Mouse (Mus musculus): ENCODE results near the gene BC051142. TPM values are rescaled to one million over a fixed set of nuclear protein-coding genes. Genes with fewer than 3 reads are reported as not detected.
"Not testable (repeated sequence)": the region's sequence is repeated elsewhere in the genome, so short reads cannot be mapped to it uniquely, and the experiment has no call there.

Gene BC051142
- polyA plus RNA-seq, 1 experiment from 2014 or later = 0.94 TPM

DNA sequence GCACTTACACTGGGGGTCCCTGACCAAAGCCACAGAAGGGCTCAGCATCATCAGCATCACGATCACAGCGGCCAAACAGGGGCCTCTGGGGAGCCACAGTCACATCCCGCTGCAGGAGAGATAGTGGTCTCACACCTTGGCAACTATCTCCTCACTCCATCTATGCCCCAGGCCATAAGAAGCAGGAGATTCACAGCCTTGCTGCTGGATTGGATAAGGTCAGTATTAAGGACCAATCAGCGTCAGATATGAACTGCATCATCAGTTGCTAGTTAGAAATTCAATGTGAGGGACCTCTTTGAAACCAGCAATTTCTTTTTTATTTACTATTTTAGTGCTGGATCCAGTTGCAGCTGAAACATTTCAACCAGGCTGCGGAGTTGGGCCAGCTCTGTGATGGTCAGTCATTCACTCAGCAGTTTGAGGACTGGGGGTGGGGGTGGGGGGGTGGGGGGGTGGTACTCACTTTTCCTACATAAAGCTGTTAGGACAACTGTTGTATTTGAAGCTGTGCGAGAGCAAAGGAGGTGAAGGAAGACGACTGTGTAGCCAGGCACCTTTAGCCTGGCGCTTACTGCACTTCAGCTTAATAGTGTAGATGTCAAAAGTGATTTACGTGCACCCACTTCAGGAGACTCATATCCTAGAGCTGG, 436 bp upstream of the BC051142 start:
- peak; percentile 85 for DNase-seq (ENCODE audit: low spot score)

DNA sequence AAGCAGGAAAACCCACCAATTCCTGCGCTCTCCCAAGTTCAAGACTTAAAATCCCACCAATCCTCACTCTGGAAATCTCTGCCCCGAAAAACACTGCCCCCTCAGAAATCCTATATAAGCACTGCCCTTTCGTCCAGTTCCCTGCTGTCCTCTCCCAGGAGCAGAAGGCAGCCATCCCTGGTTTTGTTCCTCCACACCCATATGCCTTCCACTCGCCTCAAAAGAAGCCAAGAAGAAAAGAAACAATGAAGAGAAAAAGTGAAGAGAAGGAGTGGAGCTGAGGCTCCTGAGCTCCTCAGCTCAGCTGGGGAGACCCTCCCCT, 735 bp downstream of the BC051142 start:
- no peak for DNase-seq (ENCODE audit: low spot score)

DNA sequence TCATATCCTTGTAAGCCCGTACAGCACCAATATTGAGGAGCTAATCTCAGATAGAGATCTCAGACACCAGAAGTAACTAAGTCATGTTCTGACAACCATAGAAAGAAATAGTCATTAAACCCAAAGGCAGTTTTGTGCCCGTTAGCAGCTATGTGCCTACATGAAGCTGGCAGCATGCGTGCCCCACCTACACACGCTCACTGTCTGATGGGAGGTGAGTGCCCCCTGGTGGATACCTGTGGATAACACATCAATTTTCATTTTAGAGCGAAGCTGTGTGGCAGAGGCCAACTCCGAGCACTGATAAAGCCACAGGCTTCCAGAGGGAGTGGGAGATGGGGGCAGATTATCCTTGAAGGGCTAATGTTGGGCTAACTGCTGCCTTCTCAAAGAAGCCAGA, 12.5 kb downstream of the BC051142 start:
- peak; percentile 74 for DNase-seq (ENCODE audit: low spot score)

DNA sequence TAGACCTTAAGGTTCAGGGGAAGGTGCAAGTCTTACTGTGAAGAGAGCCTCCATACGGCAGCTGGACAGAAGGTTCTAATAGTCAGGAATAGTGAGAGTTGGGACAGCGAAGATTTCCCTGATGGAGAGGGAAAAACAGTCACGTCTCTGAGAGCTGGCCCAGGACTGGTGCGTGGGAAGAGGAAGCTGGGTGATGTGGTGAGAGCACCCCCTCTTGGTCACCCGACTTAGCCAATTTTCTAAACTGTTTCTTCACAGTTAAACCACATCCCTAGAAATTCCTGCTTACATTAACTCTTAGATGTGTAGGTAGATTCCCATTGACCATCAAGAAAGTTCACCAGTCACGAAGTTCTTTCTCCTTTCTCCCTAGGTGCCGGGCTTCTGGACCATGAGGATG, 21.4 kb downstream of the BC051142 start:
- DNase-seq (ENCODE audit: low spot score) = no peak

DNA sequence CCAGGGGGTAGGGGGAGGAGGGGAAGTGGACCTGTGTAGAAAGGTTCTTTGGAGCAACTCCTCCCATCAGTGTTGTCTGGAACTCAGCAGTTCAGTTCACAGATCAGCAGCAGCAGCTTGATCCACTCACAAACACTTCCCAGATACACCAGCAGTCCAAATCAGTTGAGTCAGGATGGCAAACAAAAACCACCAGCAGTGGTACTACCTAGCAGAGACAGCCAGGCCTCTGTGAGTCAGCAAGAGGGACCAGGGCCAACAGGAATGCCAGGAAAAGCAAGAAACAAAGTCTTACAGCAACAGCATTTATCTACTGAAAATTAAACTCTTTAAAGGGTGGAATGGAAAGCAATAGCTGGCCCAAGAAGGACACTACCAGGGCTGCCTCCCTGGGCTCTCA, 29.0 kb downstream of the BC051142 start:
- DNase-seq (ENCODE audit: low spot score) = no peak

DNA sequence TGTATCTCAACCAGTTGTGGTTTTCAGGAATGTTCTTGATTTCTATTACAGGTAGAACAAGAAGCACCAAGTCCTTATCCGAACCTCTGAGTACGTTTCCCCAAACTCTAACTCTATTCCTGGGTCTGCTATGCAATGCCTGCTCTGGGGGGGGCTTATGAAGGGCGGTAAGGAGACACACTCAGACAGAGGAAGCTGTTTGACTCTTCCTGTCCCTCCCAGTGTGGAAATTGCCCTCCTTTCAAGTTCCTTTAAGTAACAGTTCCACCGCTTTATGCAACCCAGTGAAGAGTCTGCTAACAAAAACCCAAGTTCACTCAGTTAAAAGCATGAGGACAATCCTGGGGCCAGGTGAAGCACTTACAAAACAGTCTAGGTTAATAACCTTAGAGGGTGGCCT, 38.5 kb downstream of the BC051142 start:
- no peak for DNase-seq (ENCODE audit: low spot score)

DNA sequence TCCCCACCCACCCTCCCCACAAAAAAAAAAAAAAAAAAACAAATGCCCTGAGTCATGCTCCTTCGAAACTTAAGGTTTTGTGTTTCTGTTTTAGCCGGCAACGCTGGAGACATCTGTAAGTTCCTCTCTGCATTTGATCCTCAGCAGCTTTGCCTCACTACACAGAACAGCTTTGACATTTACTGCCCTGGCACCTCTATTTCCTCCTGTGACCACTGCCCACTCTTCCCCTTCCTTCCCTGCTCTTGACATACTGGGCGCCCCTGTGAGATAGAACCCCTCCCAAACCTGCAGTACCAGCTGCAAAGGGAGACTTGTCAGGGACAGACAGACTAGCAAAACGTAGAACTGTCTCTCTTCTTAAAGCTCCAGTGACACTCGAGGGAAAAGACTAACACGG, 39.0 kb downstream of the BC051142 start:
- DNase-seq (ENCODE audit: low spot score) = no peak

DNA sequence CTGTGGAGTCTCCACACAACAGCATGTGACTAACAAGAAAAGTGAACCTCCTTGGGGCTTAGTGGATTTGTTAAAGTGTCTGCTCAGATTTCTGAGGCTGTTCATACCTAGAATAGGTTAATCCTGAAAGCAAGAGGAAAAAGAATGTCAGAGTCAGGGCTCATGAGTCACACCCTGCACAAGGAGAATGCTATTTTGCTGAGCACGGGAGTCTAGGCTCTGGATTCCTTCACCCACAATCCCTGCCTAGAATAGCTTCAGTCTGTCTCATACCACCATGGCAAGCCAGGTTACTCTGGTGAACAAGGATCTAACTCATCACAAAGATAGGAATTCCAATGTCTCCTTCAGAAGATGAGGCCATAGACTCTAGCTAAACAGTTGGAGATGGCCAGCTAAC, 40.0 kb downstream of the BC051142 start:
- DNase-seq (ENCODE audit: low spot score) = no peak

DNA sequence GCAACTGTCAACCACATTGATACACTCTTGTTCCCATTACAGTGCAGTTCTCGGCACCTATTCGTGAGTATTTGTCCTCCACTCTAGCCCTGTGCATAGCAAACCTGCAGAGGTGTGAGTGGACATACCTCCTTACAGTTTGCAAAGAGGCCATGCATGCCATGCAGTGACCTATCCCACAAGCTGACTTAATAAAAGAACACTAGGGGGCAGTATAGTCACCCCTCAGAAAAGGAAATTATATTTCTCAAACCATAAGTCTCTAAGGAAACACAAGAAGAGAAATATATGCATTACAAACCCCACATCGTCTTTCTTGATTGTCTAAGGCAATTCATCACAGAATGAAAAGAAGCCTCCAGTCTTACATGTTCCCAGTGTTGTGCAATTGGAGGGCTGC, 41.2 kb downstream of the BC051142 start:
- peak; percentile 34 for DNase-seq (ENCODE audit: low spot score)

DNA sequence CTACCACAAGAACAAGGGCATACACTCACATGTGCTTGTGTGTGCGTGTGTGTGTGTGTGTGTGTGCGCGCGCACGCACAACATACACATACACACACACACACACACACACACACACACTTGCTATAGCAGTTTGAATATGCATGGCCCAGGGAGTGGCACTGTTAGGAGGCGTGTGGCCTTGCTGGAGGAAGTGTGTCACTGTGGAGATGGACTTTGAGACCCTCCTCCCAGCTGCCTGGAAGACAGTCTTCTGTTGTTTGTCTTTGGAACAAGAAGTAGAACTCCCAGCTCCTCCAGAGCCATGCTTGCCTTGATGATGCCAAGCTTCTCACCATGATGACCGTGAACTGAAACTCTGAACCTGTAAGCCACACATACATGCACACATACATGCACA, 43.4 kb downstream of the BC051142 start:
- DNase-seq (ENCODE audit: low spot score) = no peak

DNA sequence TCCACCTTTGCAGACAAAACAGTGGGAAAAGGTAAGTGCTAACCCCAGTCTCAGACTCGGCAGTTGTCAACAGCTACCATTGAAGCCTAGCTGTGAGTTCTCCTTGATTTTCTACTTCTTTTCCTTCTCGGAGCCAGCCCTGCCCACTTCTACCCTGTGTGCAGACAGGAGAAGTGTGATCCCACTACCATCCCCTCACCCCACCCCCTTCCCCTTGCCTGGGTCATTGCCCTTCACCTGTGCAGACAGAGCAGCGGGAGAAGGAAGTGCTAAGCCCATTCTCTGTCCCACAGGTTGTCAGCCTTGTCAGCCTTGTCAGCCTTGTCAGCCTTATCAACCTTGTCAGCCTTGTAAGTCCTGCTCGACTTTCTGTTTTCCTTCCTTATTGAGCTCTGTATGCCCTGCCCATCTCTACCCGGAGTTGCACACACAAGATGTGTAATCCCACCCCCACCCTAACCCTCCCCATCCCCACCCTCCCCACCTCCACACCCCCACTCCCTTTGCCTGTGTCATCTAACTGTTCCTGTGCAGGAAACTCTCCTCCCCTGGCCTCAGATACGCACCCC, 49.9 kb downstream of the BC051142 start:
- no peak for DNase-seq (ENCODE audit: low spot score)

DNA sequence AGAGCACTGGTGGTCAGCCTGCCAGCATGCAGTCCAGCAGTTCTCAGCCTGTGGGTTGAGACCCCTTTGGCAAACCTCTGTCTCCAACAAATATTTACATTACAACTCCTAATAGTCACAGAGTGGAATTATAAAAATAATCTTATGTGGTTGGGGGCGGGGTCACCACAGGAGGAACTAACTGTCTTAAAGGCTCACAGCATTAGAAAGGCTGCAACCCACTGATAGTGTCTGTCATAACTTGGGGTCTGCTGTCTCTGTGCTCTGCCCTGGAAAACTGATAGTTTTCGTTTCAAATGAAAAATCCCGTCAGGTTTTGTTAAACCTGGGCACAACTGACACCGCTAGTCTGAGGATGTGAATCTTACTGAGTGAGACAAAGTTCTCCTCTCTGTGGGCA, 59.0 kb downstream of the BC051142 start:
- no peak for DNase-seq (ENCODE audit: low spot score)

DNA sequence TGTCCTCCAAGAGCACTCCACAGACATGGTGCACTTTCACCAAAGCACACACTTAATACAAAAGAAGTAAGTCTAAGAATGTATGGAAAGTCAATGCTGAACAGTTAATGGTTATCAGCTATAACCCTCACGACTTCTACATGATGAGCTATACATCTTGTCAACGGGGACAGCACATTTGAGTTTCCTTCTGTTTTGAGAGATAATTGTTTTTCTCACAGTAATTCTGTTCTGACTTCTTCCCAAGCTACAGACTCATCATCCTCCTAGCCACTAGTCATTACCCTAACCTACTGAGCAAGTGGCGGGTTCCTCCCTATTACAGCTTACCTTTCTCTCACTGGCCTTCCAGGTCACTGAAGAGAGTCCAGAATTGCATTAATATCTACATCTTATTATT, 60.6 kb downstream of the BC051142 start:
- DNase-seq (ENCODE audit: low spot score) = no peak

DNA sequence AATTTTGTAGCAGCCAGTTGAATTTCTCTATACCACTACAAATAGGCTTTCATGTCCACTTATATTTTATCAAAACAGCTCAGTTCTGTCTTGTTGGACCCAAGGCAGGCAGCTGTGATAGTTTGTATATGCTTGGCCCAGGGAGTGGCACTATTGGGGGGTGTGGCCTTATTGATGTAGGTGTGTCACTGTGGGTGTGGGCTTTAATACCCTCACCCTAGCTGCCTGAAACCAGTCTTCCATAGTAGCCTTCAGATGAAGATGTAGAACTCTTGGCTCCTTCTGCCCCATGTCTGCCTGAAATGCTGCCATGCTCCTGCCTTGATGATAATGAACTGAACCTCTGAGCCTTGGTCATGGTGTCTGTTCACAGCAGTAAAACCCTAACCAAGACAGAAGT, 67.3 kb downstream of the BC051142 start:
- DNase-seq (ENCODE audit: low spot score) = not testable (repeated sequence)

DNA sequence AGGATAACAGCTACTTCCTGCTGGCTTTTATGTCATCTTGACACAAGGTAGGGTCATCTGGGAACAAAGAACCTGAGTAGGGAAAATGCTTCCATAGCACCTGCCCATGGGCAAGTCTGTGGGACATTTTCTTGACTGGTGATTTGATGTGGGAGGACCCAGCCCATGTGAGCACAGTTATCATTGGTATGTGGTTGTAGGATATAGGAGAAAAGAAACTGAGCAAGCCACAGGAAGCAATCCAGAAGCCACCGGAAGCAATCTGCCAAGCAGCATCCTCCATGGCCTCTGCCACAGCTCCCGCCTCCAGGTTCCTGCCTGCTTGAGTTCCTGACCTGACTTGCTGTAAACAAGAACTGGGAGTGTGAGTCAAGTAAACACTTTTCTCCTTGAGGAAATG, 71.9 kb downstream of the BC051142 start:
- DNase-seq (ENCODE audit: low spot score) = no peak

DNA sequence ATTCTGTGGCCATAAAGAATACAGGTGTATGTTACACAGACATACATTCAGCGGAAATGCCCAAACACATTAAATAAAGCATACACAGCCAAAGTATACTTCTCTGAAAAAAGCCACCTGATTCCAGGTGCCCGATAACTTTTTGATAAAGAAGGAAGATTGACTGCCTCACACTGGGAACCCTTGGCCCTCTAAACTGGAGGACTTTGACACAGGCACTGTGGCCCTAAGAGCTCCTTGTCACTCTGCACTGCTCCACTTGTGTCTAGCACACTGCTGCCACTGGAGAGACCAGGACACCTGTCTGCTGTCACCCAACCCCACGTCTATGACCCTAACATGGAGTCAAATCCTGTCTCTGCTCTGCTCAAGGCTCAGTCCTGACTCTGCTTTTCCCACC, 76.4 kb downstream of the BC051142 start:
- DNase-seq (ENCODE audit: low spot score) = no peak

DNA sequence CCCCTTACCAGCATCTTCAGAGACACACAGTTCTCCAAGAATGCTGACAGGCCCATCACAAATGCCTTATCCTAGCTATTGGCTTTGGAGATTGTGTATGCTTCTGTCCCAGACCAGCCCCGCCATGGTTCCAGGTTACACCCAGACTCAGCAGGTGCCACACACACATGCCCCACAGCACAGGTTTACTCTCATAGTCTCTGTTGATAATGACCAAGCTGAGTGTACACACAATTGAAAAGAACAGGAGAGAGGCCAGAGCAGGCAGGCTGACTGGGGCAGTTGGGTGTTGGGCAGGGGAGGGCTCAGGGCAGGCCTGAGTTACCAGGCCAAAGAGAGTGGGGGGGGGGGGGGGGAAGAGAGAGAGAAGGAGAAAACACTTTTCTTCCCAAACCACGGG, 77.8 kb downstream of the BC051142 start:
- no peak for DNase-seq (ENCODE audit: low spot score)

DNA sequence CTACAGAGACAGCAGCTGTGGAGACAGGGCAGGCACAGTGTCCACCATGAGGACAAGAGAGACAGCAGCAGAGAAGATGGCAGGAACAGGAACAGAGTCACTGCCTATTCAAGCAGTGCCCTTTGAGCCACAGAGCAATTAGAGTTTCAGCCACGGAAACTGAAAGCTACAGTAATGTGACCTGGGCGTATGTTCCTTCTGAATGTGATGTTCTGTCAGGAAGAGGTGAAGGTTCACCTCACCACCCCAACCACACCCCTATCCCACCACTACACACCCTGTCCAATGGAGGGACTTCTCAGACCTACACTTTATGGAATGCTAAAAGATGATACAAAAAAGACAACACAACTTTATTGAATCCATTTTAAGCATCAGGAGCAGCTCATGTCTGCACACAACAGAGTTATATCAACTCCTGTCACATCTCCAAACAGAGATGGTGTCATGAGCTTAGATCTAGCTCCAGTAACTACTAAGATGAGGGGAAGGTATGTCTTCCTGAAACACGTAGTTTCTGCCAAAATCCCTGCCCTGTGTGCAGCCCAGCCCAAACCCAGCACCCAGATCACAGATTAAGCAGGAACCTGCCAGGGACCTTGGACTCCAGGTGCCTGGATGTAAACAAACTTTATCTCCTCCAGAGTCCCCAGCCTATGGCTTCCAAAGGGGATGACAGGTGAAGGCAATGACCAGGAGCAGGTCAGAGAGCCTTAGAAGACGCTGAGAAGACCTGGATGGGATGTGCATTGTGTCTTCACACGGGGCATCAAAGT, 78.8 kb downstream of the BC051142 start, which contains the start of gene Btnl4:
TSS of gene Btnl4 (minus strand) at position 81 of the 776 bp plus-strand sequence.
- not testable (repeated sequence) for DNase-seq (ENCODE audit: low spot score)

DNA sequence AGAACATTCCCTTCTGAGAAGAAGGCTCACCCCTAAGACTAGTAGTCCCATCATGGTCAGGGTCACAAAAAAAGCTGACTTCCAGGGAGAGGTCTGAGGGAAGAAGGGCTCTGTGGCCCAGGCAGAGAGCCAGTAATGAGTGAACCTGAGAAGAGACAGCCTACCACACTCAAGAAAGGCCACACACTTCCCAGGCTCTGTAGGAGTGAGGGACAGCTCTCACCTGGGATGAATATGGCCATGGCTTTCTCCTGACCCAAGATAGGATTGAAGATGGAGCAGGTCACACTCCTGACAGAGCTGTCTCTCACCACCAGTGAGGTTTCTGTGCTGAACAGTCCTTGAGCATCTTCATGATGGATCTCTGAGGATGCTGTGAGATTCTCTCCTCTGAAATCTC, 94.2 kb downstream of the BC051142 start:
- no peak for DNase-seq (ENCODE audit: low spot score)

DNA sequence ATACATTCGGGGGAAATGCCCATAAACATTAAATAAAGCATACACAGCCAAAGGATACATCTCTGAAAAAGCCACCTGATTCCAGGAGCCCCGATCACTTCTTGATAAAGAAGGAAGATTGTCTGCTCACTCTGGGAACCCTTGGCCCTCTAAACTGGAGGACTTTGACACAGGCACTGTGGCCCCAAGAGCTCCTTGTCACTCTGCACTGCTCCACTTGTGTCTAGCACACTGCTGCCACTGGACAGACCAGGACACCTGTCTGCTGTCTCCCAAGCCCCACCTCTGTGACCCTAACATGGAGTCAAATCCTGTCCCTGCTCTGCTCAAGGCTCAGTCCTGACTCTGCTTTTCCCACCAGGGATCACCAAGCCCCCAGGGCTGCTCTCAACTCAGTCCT, 96.5 kb downstream of the BC051142 start:
- DNase-seq (ENCODE audit: low spot score) = not testable (repeated sequence)

DNA sequence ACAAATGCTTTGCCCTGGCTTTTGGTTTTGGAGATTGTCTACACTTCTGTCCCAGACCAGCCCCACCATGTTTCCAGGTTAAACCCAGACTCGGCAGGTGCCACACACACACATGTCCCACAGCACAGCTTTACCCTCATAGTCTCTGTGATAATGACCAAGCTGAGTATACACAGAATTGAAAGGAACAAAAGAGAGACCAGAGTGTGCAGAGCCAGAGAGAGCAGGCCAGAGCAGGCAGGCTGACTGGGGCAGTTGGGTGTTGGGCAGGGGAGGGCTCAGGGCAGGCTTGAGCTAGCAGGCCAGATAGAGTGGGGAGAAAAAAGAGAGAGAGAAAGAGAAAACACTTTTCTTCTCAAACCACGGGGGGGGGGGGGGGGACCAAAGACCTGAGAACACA, 97.9 kb downstream of the BC051142 start:
- DNase-seq (ENCODE audit: low spot score) = no peak

DNA sequence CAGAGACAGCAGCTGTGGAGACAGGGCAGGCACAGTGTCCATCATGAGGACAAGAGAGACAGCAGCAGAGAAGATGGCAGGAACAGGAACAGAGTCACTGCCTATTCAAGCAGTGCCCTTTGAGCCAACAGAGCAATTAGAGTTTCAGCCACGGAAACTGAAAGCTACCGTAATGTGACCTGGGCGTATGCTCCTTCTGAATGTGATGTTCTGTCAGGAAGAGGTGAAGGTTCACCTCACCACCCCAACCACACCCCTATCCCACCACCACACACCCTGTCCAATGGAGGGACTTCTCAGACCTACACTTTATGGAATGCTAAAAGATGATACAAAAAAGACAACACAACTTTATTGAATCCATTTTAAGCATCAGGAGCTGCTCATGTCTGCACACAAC, 98.7 kb downstream of the BC051142 start:
- not testable (repeated sequence) for DNase-seq (ENCODE audit: low spot score)

DNA sequence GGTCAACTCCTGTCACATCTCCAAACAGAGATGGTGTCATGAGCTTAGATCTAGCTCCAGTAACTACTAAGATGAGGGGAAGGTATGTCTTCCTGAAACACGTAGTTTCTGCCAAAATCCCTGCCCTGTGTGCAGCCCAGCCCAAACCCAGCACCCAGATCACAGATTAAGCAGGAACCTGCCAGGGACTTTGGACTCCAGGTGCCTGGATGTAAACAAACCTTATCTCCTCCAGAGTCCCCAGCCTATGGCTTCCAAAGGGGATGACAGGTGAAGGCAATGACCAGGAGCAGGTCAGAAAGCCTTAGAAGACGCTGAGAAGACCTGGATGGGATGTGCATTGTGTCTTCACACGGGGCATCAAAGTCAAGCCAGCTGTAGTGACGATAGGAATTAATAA, 99.1 kb downstream of the BC051142 start:
- DNase-seq (ENCODE audit: low spot score) = not testable (repeated sequence)

Measured in thymus, postnatal 0 days (tissue).